Mouse (Mus musculus) liver, postnatal 0 days (tissue): Measurements from ENCODE around the gene Txnrd2. TPM values are rescaled to one million over a fixed set of nuclear protein-coding genes. Genes with fewer than 3 reads are reported as not detected.

Source experiments
- ATAC-seq: fragments of 200-750 bp; cut with Nextera tagmentation; 2 replicates; pipeline ENCODE4 v1.8.0; 2017; ENCODE audit warnings: mild to moderate bottlenecking, moderate library complexity
- DNase-seq: peaks from one replicate; pipeline ENCODE4 v3.0.0-alpha.2; 2016
- H3K27ac ChIP-seq: fragments of 300-500 bp; sonication (generic); 2 replicates; pipeline ENCODE4 v1.5.1; 2014; ENCODE audit warnings: antibody characterized with exemption, moderate library complexity, mild to moderate bottlenecking, low read depth
- H3K27me3 ChIP-seq: fragments of 300-500 bp; sonication (generic); 2 replicates; pipeline ENCODE4 v1.6.1; 2014; ENCODE audit warnings: low read length, control low read depth, mixed read lengths; ENCODE audit not compliant: insufficient read depth
- H3K36me3 ChIP-seq: fragments of 300-500 bp; sonication (generic); replicated peaks from 2 replicates; pipeline ENCODE4 v1.6.1; 2014; ENCODE audit warnings: mild to moderate bottlenecking, control low read depth, low read length, moderate library complexity, mixed read lengths; ENCODE audit not compliant: insufficient read depth
- H3K4me1 ChIP-seq: fragments of 300-500 bp; sonication (generic); 2 replicates; pipeline ENCODE4 v1.6.1; 2014; ENCODE audit warnings: antibody characterized with exemption, mild to moderate bottlenecking, control low read depth; ENCODE audit not compliant: insufficient read depth
- H3K4me2 ChIP-seq: fragments of 300-500 bp; sonication (generic); 2 replicates; pipeline ENCODE4 v1.6.1; 2014; ENCODE audit warnings: low read depth, mild to moderate bottlenecking, low read length, moderate library complexity, mixed read lengths
- H3K4me3 ChIP-seq: fragments of 300-500 bp; sonication (generic); 2 replicates; pipeline ENCODE4 v1.5.1; 2014; ENCODE audit warnings: low read depth, low read length
- H3K9ac ChIP-seq: fragments of 300-500 bp; sonication (generic); replicated peaks from 2 replicates; pipeline ENCODE4 v1.6.1; 2014; ENCODE audit warnings: mild to moderate bottlenecking, moderate library complexity
- H3K9me3 ChIP-seq: fragments of 300-500 bp; sonication (generic); 2 replicates; pipeline ENCODE4 v1.6.1; 2016; ENCODE audit warnings: mild to moderate bottlenecking, control low read depth, low read length, mixed read lengths
- CTCF ChIP-seq: sonication (generic); IDR thresholded peaks from 2 replicates; pipeline ENCODE4 v1.5.1; 2016; ENCODE audit warnings: antibody characterized with exemption, low read depth
- EP300 ChIP-seq: IDR thresholded peaks from 2 replicates; pipeline ENCODE4 v1.6.1; 2016; ENCODE audit warnings: antibody characterized with exemption, low read depth, mild to moderate bottlenecking
- WGBS: fragments of 180-500 bp; shearing (Covaris S2); extraction: QIAGEN DNeasy Blood & Tissue Kit; methylation state at CpG from one replicate; pipeline ENCODE4 v1.1.7; 2014; ENCODE audit not compliant: insufficient replicate concordance; 5-methylcytosine and 5-hydroxymethylcytosine counted together
- polyA plus RNA-seq: library from polyadenylated mRNA; unstranded; fragments of >200 nt; fragmentation: Nextera tagmentation; extraction: Ambion mirVana; gene quantifications from 2 replicates; pipeline ENCODE4 v1.2.1, GENCODE M21; 2015

The Txnrd2 gene
- polyA plus RNA-seq, 1 experiment from 2014 or later: 53.3 TPM

- Histone ChIP-seq H3K9ac (0 out of 2 replicates have a peak overlapping the region, but pooled peaks have one; percentile 5), H3K4me1 (peaks cover 7% of the 10 kb centered on the region; the same call in 1 of the 2 replicates), H3K27me3 (no peaks in the 10 kb centered on the region), H3K27ac (peak overlapping the region; percentile 69; the same call in 1 of the 2 replicates), H3K36me3 (peaks cover 66% of the 10 kb centered on the region), H3K4me2 (peak overlapping the region; percentile 1; the same call in 1 of the 2 replicates), H3K9me3 (no peaks in the 10 kb centered on the region), H3K4me3 (no peak overlapping the region)
- peak; percentile 12; the same call in 1 of the 2 replicates for ATAC-seq
- TF ChIP-seq EP300: no peak
- WGBS: 9% methylated on average over 12 of the region's 12 CpGs
- no peak for DNase-seq
Observed at GRCm38 (mm10) chr16:18459335-18459954, 33.3 kb downstream of the Txnrd2 start.

- peaks cover 67% of the 10 kb centered on the region for H3K36me3 ChIP-seq
- peaks cover 7% of the 10 kb centered on the region; the same call in 1 of the 2 replicates for H3K4me1 ChIP-seq
- H3K27ac ChIP-seq: peak overlapping the region; percentile 69; the same call in 1 of the 2 replicates
- no peak overlapping the region for H3K9ac ChIP-seq
- H3K4me2 ChIP-seq: peak overlapping the region; percentile 1; the same call in 1 of the 2 replicates
- H3K27me3 ChIP-seq: no peaks in the 10 kb centered on the region
- DNase-seq (peak; percentile 61), ATAC-seq (peak; percentile 85)
- 17% methylated on average over 11 of the region's 11 CpGs for WGBS
- no peaks in the 10 kb centered on the region for H3K9me3 ChIP-seq
- TF ChIP-seq EP300: peak; percentile 84
- TF ChIP-seq CTCF: no peak
- H3K4me3 ChIP-seq: no peak overlapping the region
Observed at GRCm38 (mm10) chr16:18459955-18460370, 33.8 kb downstream of the Txnrd2 start.

GRCm38 (mm10) chr16:18460826-18461225 lies 34.6 kb downstream of the Txnrd2 start:
- DNase-seq: no peak

GRCm38 (mm10) chr16:18462031-18462430 lies 35.8 kb downstream of the Txnrd2 start:
- no peak for TF ChIP-seq EP300
- TF ChIP-seq CTCF: no peak
- H3K4me1 ChIP-seq: peaks cover 7% of the 10 kb centered on the region; the same call in 1 of the 2 replicates
- DNase-seq: no peak

More at GRCm38 (mm10) chr16:18460826-18461225, 34.6 kb downstream of the Txnrd2 start:
- 90% methylated on average over 3 of the region's 3 CpGs for WGBS
- Histone ChIP-seq H3K4me1 (peaks cover 7% of the 10 kb centered on the region; the same call in 1 of the 2 replicates), H3K4me3 (no peak overlapping the region), H3K27me3 (no peaks in the 10 kb centered on the region), H3K9ac (no peak overlapping the region), H3K36me3 (peaks cover 71% of the 10 kb centered on the region), H3K4me2 (no peak overlapping the region), H3K9me3 (no peaks in the 10 kb centered on the region), H3K27ac (0 out of 2 replicates have a peak overlapping the region, but pooled peaks have one; percentile 19)
- no peak for ATAC-seq
- TF ChIP-seq CTCF (no peak), EP300 (no peak)

GRCm38 (mm10) chr16:18462598-18462997 lies 36.4 kb downstream of the Txnrd2 start:
- H3K9me3 ChIP-seq: no peaks in the 10 kb centered on the region
- H3K4me3 ChIP-seq: no peak overlapping the region
- H3K36me3 ChIP-seq: peaks cover 58% of the 10 kb centered on the region
- TF ChIP-seq CTCF (no peak), EP300 (no peak)
- ATAC-seq (no peak), DNase-seq (no peak)
- peaks cover 7% of the 10 kb centered on the region for H3K4me1 ChIP-seq
- no peak overlapping the region for H3K9ac ChIP-seq
- H3K4me2 ChIP-seq: no peak overlapping the region
- no peaks in the 10 kb centered on the region for H3K27me3 ChIP-seq
- 54% methylated on average over 8 of the region's 8 CpGs for WGBS
- no peak overlapping the region for H3K27ac ChIP-seq

More at GRCm38 (mm10) chr16:18462031-18462430, 35.8 kb downstream of the Txnrd2 start:
- 88% methylated on average over 9 of the region's 9 CpGs for WGBS
- no peak overlapping the region for H3K27ac ChIP-seq
- ATAC-seq: no peak
- peaks cover 62% of the 10 kb centered on the region for H3K36me3 ChIP-seq
- H3K4me2 ChIP-seq: no peak overlapping the region
- no peak overlapping the region for H3K4me3 ChIP-seq
- H3K27me3 ChIP-seq: no peaks in the 10 kb centered on the region
- no peaks in the 10 kb centered on the region for H3K9me3 ChIP-seq
- H3K9ac ChIP-seq: no peak overlapping the region

- peaks cover 61% of the 10 kb centered on the region for H3K36me3 ChIP-seq
- no peak overlapping the region for H3K27ac ChIP-seq
- H3K4me3 ChIP-seq: no peak overlapping the region
- no peak for DNase-seq
- WGBS: 61% methylated on average over 3 of the region's 3 CpGs
- no peak overlapping the region for H3K4me2 ChIP-seq
- TF ChIP-seq EP300 (no peak), CTCF (no peak)
- H3K9me3 ChIP-seq: no peaks in the 10 kb centered on the region
- no peak overlapping the region for H3K9ac ChIP-seq
- ATAC-seq: no peak
- peaks cover 1% of the 10 kb centered on the region for H3K4me1 ChIP-seq
- no peaks in the 10 kb centered on the region for H3K27me3 ChIP-seq
Observed at GRCm38 (mm10) chr16:18464271-18464670, 38.1 kb downstream of the Txnrd2 start.
